Mouse (Mus musculus): ENCODE measurements around the gene Pex3. TPM values are rescaled to one million over a fixed set of nuclear protein-coding genes. Genes with fewer than 3 reads are reported as not detected.
A peak's percentile ranks its signal among the peaks of the same experiment; 100 is the strongest.

Pex3 gene
- 0.48 and 0.65 TPM in 2 replicates for polyA plus RNA-seq (2012)

DNA sequence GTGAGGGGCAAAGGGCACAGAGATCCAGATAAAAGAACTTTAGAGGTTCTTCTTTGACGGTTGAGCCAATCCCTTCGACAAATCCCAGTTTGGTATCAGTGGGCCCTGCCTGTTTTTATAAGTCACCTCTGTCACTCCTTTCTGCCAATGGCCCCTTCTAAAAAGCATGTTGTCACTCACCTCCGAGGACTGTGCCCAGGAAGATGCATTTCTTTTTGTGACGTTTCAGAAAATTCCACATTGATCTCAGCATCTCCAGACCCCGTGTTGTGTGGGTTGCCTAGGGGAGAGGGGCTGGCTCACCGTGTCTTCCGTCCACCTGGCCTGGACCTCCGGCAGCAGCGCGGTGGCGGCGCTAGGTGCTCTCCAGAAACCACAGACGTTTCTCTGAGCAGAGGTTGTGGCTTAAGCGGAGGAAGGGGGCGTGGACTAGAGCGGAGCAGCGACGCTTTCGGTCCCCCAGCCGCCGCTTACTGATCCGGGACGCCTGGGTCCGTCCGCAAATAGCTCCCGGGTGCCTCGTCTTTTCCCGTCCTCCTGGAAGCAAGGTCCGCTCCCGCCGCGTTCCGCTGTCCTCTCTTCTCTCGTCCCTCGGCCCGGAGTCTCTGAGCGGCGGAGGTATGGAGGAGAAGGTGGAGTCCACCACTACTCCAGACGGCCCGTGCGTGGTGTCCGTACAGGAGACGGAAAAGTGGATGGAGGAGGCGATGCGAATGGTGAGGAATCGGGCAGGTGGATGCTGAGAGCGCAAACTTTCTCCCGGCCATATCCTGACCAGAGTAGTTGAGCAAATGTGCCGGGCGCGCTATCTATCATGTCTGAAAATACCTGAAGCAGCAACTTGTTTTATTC lies at the start of gene Pex3, which contains the start of gene Adat2:
Pex3 (minus strand) TSS at position 497 of the 852 bp plus-strand sequence.
Adat2 (plus strand) TSS at position 249 of the 852 bp plus-strand sequence.
- Histone ChIP-seq H3K9me3 (ENCODE audit: control insufficient read depth, low read length) (no peaks in the 10 kb centered on the region), H3K27me3 (ENCODE audit: control insufficient read depth) (no peaks in the 10 kb centered on the region), H3K4me1 (ENCODE audit: control insufficient read depth) (peaks cover 26% of the 10 kb centered on the region), H3K4me3 (replicated peaks) (peak within 1 kb of the TSS; percentile 94), H3K36me3 (ENCODE audit: control insufficient read depth) (peaks cover 19% of the 10 kb centered on the region)
- no peak for TF ChIP-seq GATA1 (IDR thresholded peaks at IDR 0.05; ENCODE audit: low read length)
- no peak for TF ChIP-seq TAL1 (IDR thresholded peaks at IDR 0.05; ENCODE audit: low read length)

GRCm38 (mm10) chr10:13600926-13601325 lies 48.0 kb upstream of the Pex3 start:
- TF ChIP-seq GATA1 (IDR thresholded peaks at IDR 0.05; ENCODE audit: low read length) (no peak), TAL1 (IDR thresholded peaks at IDR 0.05; ENCODE audit: low read length) (no peak)
- H3K36me3 ChIP-seq (ENCODE audit: control insufficient read depth), result no peaks in the 10 kb centered on the region
- no peak overlapping the region for H3K4me3 ChIP-seq (replicated peaks)
- no peaks in the 10 kb centered on the region for H3K27me3 ChIP-seq (ENCODE audit: control insufficient read depth)
- H3K4me1 ChIP-seq (ENCODE audit: control insufficient read depth), result no peaks in the 10 kb centered on the region
- H3K9me3 ChIP-seq (ENCODE audit: control insufficient read depth, low read length), result peaks cover 3% of the 10 kb centered on the region

DNA sequence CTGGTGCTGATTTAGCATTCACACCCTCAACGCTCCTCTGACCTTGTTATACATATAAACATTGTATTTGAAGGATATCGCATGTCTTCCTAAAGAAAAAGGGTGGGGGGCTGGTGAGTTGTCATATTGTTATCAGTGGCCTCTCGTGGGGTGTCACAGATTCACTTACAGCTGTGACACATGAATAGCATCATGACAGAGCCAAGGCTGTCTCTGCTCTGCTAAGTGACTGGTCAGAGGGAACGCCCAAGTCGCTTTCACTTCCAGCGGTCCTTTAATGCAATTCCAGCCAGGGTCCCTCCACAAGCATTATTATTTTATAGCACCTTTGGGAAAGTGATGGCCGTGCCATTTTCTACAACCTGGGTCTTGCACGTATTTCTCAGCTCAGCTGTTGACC lies 44.5 kb upstream of the Pex3 start:
- TF ChIP-seq TAL1 (IDR thresholded peaks at IDR 0.05; ENCODE audit: low read length) (no peak), GATA1 (IDR thresholded peaks at IDR 0.05; ENCODE audit: low read length) (no peak)
- no peak overlapping the region for H3K4me3 ChIP-seq (replicated peaks)
- H3K4me1 ChIP-seq (ENCODE audit: control insufficient read depth), result no peaks in the 10 kb centered on the region
- H3K27me3 ChIP-seq (ENCODE audit: control insufficient read depth), result no peaks in the 10 kb centered on the region
- peaks cover 3% of the 10 kb centered on the region for H3K9me3 ChIP-seq (ENCODE audit: control insufficient read depth, low read length)
- H3K36me3 ChIP-seq (ENCODE audit: control insufficient read depth), result no peaks in the 10 kb centered on the region

DNA sequence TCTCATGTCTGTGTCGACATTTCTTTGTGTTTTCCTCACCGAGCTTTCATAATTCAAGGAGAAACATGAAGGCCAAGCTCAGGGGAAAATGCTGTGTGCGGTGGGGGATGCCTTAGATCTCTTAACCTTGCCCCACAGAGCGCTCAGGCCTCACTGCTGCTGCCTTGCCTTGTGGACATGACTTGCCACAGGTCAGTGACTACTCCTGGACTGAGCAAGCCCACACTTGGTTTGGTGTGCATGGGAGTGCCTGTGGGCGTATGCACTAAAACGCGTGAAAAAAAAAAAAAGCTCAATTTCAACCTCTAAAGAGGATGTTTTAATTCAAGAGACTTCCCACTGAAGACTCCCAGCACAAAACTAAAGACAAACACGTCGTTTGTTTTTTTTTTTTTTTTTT lies 43.9 kb upstream of the Pex3 start:
- Histone ChIP-seq H3K4me3 (replicated peaks) (no peak overlapping the region), H3K36me3 (ENCODE audit: control insufficient read depth) (no peaks in the 10 kb centered on the region), H3K4me1 (ENCODE audit: control insufficient read depth) (no peaks in the 10 kb centered on the region), H3K9me3 (ENCODE audit: control insufficient read depth, low read length) (peaks cover 6% of the 10 kb centered on the region), H3K27me3 (ENCODE audit: control insufficient read depth) (no peaks in the 10 kb centered on the region)
- no peak for TF ChIP-seq TAL1 (IDR thresholded peaks at IDR 0.05; ENCODE audit: low read length)
- TF ChIP-seq GATA1 (IDR thresholded peaks at IDR 0.05; ENCODE audit: low read length), result no peak

DNA sequence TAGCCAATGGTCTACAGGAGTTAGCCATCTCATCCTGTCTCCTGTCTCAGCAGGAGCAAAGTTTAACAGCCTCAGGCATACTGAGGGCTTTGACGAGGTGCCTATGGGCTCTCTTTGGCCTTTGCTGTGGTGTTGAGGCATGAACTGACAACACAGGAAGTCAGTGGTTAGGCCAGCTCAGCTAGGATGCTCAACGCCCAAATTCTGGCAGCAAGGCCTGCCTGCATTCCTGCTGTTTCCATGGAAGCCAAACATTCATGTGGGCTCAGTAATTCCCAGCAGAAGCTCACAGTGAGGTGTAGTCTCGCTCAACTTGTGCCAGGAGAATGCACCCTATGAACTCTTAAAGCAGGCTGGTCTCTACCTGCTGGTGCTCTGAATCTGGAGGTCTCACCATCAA lies 43.1 kb upstream of the Pex3 start:
- H3K4me3 ChIP-seq (replicated peaks), result no peak overlapping the region
- no peaks in the 10 kb centered on the region for H3K27me3 ChIP-seq (ENCODE audit: control insufficient read depth)
- TF ChIP-seq GATA1 (IDR thresholded peaks at IDR 0.05; ENCODE audit: low read length), result no peak
- TF ChIP-seq TAL1 (IDR thresholded peaks at IDR 0.05; ENCODE audit: low read length), result no peak
- H3K4me1 ChIP-seq (ENCODE audit: control insufficient read depth), result no peaks in the 10 kb centered on the region
- H3K36me3 ChIP-seq (ENCODE audit: control insufficient read depth), result no peaks in the 10 kb centered on the region
- H3K9me3 ChIP-seq (ENCODE audit: control insufficient read depth, low read length), result peaks cover 8% of the 10 kb centered on the region

DNA sequence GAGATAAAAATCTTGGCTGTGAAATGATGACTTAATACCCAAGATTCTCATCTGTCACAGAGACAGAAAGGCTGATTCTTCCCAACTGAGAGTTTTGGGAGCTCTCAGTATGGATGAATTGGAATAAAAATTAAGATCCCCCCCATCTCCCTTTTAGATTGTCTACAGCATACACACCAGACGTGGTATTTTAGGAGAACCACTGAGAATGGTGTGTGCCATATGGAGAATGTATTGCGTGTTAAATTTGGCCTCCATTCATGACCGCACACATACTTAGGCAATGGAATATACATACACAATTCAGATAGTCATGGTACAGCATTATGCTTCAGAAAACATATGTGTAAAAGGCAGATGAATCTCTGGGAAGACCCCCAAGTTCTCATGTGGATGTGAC lies 40.6 kb upstream of the Pex3 start:
- no peaks in the 10 kb centered on the region for H3K4me1 ChIP-seq (ENCODE audit: control insufficient read depth)
- H3K9me3 ChIP-seq (ENCODE audit: control insufficient read depth, low read length), result peaks cover 5% of the 10 kb centered on the region; the same call in 1 of the 2 replicates
- H3K36me3 ChIP-seq (ENCODE audit: control insufficient read depth), result no peaks in the 10 kb centered on the region
- H3K27me3 ChIP-seq (ENCODE audit: control insufficient read depth), result no peaks in the 10 kb centered on the region
- no peak overlapping the region for H3K4me3 ChIP-seq (replicated peaks)
- TF ChIP-seq GATA1 (IDR thresholded peaks at IDR 0.05; ENCODE audit: low read length) (no peak), TAL1 (IDR thresholded peaks at IDR 0.05; ENCODE audit: low read length) (no peak)

DNA sequence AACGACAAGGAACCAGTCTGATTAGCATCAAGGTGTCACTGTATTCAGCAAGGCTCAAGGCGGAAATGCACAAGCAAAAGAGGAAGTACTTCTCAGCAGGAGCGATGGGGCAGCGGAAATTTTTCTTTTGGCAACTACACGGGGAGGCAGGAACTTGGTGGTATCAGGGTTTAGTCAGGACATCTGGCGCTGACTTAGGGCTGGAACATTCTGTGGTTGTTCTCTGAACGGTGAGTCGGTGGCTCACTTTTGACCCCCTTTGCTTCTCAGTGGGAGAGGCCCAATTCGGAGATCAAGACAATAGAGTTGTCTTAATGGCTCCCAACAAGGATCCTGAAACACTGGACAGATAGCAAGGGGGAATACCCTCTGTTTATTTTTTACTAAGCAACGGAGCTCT lies 39.3 kb upstream of the Pex3 start:
- H3K4me3 ChIP-seq (replicated peaks), result no peak overlapping the region
- no peaks in the 10 kb centered on the region for H3K27me3 ChIP-seq (ENCODE audit: control insufficient read depth)
- peaks cover 5% of the 10 kb centered on the region; the same call in 1 of the 2 replicates for H3K9me3 ChIP-seq (ENCODE audit: control insufficient read depth, low read length)
- TF ChIP-seq GATA1 (IDR thresholded peaks at IDR 0.05; ENCODE audit: low read length) (no peak), TAL1 (IDR thresholded peaks at IDR 0.05; ENCODE audit: low read length) (no peak)
- H3K4me1 ChIP-seq (ENCODE audit: control insufficient read depth), result no peaks in the 10 kb centered on the region
- H3K36me3 ChIP-seq (ENCODE audit: control insufficient read depth), result no peaks in the 10 kb centered on the region

DNA sequence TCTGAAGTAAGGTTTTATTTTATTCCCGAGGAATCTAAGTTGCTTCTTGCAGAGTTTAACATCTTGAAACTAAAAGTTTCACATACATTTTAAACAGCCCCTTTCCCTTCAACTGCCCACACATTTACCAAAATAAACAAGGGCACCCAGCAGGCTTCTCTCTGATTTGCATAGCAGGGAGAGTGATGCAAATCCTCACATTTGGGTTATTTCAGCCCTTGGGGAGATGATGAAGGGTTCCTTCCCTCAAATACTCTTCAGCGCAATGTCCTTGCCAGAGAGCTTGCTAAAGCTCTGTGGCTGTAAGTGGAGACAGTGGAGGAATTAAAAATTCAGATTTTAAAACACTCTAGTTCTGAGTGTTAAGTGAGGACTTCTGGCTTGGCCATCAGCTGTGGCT lies 35.0 kb upstream of the Pex3 start:
- Histone ChIP-seq H3K4me1 (ENCODE audit: control insufficient read depth) (no peaks in the 10 kb centered on the region), H3K4me3 (replicated peaks) (no peak overlapping the region), H3K9me3 (ENCODE audit: control insufficient read depth, low read length) (peaks cover 5% of the 10 kb centered on the region; the same call in 1 of the 2 replicates), H3K27me3 (ENCODE audit: control insufficient read depth) (no peaks in the 10 kb centered on the region), H3K36me3 (ENCODE audit: control insufficient read depth) (no peaks in the 10 kb centered on the region)
- TF ChIP-seq GATA1 (IDR thresholded peaks at IDR 0.05; ENCODE audit: low read length), result no peak
- no peak for TF ChIP-seq TAL1 (IDR thresholded peaks at IDR 0.05; ENCODE audit: low read length)

DNA sequence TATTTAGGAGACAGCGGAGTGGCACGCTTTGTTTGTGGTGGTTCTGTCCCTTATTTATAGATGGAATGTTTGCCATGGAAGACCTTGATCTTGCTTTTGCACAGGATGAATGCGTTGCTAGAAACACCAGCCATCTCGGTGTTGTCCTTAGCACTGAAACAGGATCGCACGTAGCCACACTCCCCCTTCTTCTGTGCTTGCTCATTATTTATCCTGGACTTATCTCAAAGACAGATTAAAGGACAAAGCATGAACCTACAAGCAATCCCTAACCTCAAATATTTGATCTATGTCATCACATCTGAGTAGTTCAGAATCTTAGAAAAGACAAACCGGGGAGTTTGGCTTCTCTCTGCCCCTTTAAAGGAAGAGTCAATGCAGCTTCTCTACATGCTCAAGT lies 24.2 kb upstream of the Pex3 start:
- TF ChIP-seq GATA1 (IDR thresholded peaks at IDR 0.05; ENCODE audit: low read length), result no peak
- TF ChIP-seq TAL1 (IDR thresholded peaks at IDR 0.05; ENCODE audit: low read length), result no peak
- Histone ChIP-seq H3K4me1 (ENCODE audit: control insufficient read depth) (no peaks in the 10 kb centered on the region), H3K9me3 (ENCODE audit: control insufficient read depth, low read length) (no peaks in the 10 kb centered on the region), H3K27me3 (ENCODE audit: control insufficient read depth) (no peaks in the 10 kb centered on the region), H3K4me3 (replicated peaks) (no peak overlapping the region), H3K36me3 (ENCODE audit: control insufficient read depth) (no peaks in the 10 kb centered on the region)

Measured in erythroblast, embryonic 14.5 days (primary cell).